ENCODE assay signal across 9 mouse cellular contexts in the genomic region with DNA sequence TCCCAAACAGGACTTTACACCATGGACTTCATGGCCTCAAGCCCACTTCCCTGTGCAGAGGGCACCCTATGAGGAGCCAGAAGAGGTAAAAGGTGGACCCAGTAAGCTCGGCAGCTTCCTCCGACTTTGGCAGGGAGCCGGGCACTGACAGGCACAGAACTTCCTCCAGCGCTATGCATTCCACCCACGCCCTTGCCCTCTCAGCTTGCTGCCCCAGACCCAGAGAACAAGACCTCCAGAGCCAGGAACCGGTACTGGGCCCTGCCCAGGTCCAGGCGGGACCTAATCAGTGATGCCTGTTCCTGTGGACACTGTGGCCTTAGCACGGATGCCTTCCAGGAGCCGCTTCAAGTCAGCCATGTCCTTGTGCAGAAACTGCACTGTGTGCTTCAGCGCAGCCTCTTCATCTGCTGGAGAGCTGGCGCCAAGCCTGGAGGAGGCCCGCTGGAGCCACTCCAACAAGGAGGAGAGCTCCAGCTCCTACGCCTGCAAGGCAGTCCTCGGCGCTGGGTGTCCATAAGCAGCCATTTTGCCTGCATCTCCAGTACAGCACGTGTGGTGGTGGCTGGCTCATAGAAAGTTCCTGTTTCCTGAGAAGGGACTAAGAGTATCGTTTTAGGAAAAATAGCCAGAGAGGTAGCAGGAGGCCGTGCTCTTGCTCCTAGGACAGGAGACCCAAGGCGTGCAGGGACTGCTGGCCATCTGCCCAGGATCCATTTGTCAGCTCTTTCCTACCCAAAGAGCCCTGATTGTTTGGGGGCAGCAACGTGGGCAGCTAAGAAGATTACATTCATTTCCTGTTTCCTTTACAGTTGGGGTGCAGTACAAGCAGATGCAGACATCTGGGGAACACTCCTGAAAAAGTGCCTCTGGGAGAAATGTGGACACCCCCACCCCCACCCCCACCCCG. TPM values are rescaled to one million over a fixed set of nuclear protein-coding genes. Genes with fewer than 3 reads are reported as not detected.
DNase-seq lines count a peak whose midpoint lies in the region; ATAC-seq and TF ChIP-seq lines count a peak whose summit lies in the region.
"Had no signal": no experiment of that assay in that cellular context is flagged by ENCODE, and none has a peak within 500 bp of the region (broad histone marks: within the 10 kb centered on the region; RNA-seq: fewer than 3 reads in every experiment).

No protein-coding gene starts in this region.

- no peak for DNase-seq in hindbrain, embryonic 11.5 days (ENCODE audit: low spot score)
- DNase-seq in cerebellum, postnatal 10 days, result peak; percentile 99
- DNase-seq in gastrocnemius, postnatal 36 days, result peak; percentile 90
- peak; percentile 88 to 94 for DNase-seq in left cerebral cortex, postnatal 10 days (ENCODE audit: extremely low spot score in 1 of 2, low spot score in 2 of 2)
- peak; percentile 43 to 81 for DNase-seq in urinary bladder, adult 18-20 months (ENCODE audit: low spot score in 2 of 2)

- no peak overlapping the region for H3K4me3 ChIP-seq in hindbrain, embryonic 13.5 days
- no peak overlapping the region for H3K4me3 ChIP-seq in hindbrain, embryonic 11.5 days (ENCODE audit: low read depth, low read length)
- 0 out of 2 replicates have a peak overlapping the region, but pooled peaks have one; percentile 13 for H3K4me3 ChIP-seq in intestine, postnatal 0 days (ENCODE audit: low read depth, low read length)
- no peak overlapping the region for H3K4me3 ChIP-seq in midbrain, embryonic 15.5 days

- peak; percentile 82 for ATAC-seq in hindbrain, embryonic 13.5 days (ENCODE audit: low FRiP score)
- ATAC-seq in hindbrain, embryonic 11.5 days (ENCODE audit: low FRiP score), result no peak
- peak; percentile 55 for ATAC-seq in intestine, postnatal 0 days
- peak; percentile 71 for ATAC-seq in midbrain, embryonic 15.5 days (replicated peaks)

- peak overlapping the region; percentile 24; the same call in 1 of the 2 replicates for H3K9ac ChIP-seq in hindbrain, embryonic 13.5 days
- no peak overlapping the region for H3K9ac ChIP-seq in hindbrain, embryonic 11.5 days (ENCODE audit: low read depth, low read length)
- no peak overlapping the region for H3K9ac ChIP-seq in intestine, postnatal 0 days (ENCODE audit: low read depth, low read length)
- H3K9ac ChIP-seq in midbrain, embryonic 15.5 days, result no peak overlapping the region

- WGBS in hindbrain, embryonic 13.5 days, result 68% methylated on average over 21 of the region's 21 CpGs
- WGBS in hindbrain, embryonic 11.5 days, result 78% methylated on average over 21 of the region's 21 CpGs
- 49% methylated on average over 21 of the region's 21 CpGs for WGBS in intestine, postnatal 0 days
- WGBS in midbrain, embryonic 15.5 days, result 59% methylated on average over 21 of the region's 21 CpGs

- H3K4me1 ChIP-seq in hindbrain, embryonic 13.5 days (replicated peaks), result peaks cover 19% of the 10 kb centered on the region
- H3K4me1 ChIP-seq in hindbrain, embryonic 11.5 days (replicated peaks; ENCODE audit: control insufficient read depth, insufficient read depth, low read length), result no peaks in the 10 kb centered on the region
- H3K4me1 ChIP-seq in intestine, postnatal 0 days (replicated peaks; ENCODE audit: control insufficient read depth, insufficient read depth, low read length), result 0 out of 2 replicates have a peak, but pooled peaks cover 3% of the 10 kb centered on the region
- 0 out of 2 replicates have a peak, but pooled peaks cover 5% of the 10 kb centered on the region for H3K4me1 ChIP-seq in midbrain, embryonic 15.5 days

- no peaks in the 10 kb centered on the region for H3K9me3 ChIP-seq in hindbrain, embryonic 13.5 days
- H3K9me3 ChIP-seq in hindbrain, embryonic 11.5 days (ENCODE audit: control insufficient read depth, low read length), result no peaks in the 10 kb centered on the region
- H3K9me3 ChIP-seq in intestine, postnatal 0 days (ENCODE audit: control insufficient read depth), result no peaks in the 10 kb centered on the region
- no peaks in the 10 kb centered on the region for H3K9me3 ChIP-seq in midbrain, embryonic 15.5 days

- no peaks in the 10 kb centered on the region for H3K36me3 ChIP-seq in hindbrain, embryonic 13.5 days
- no peaks in the 10 kb centered on the region for H3K36me3 ChIP-seq in hindbrain, embryonic 11.5 days (ENCODE audit: control insufficient read depth, insufficient read depth, low read length)
- H3K36me3 ChIP-seq in intestine, postnatal 0 days (ENCODE audit: control insufficient read depth, insufficient read depth), result no peaks in the 10 kb centered on the region
- H3K36me3 ChIP-seq in midbrain, embryonic 15.5 days (replicated peaks), result no peaks in the 10 kb centered on the region

- no peaks in the 10 kb centered on the region for H3K27me3 ChIP-seq in hindbrain, embryonic 13.5 days
- H3K27me3 ChIP-seq in hindbrain, embryonic 11.5 days (ENCODE audit: control insufficient read depth, insufficient read depth, low read length), result no peaks in the 10 kb centered on the region
- H3K27me3 ChIP-seq in intestine, postnatal 0 days (replicated peaks; ENCODE audit: control insufficient read depth, insufficient read depth, low read length), result no peaks in the 10 kb centered on the region
- 0 out of 2 replicates have a peak, but pooled peaks cover 2% of the 10 kb centered on the region for H3K27me3 ChIP-seq in midbrain, embryonic 15.5 days (replicated peaks)
- H3K27me3 ChIP-seq: CH12.LX had no signal

- H3K4me2 ChIP-seq in hindbrain, embryonic 13.5 days, result peak overlapping the region; percentile 37
- H3K4me2 ChIP-seq in hindbrain, embryonic 11.5 days (replicated peaks; ENCODE audit: low read depth, low read length), result no peak overlapping the region
- peak overlapping the region; percentile 52 for H3K4me2 ChIP-seq in intestine, postnatal 0 days (replicated peaks; ENCODE audit: low read depth)
- H3K4me2 ChIP-seq in midbrain, embryonic 15.5 days, result peak overlapping the region; percentile 14; the same call in 1 of the 2 replicates

- no peak for TF ChIP-seq CTCF in intestine, postnatal 0 days (IDR thresholded peaks at IDR 0.05; ENCODE audit: low read depth)

- intact Hi-C loops in gastrocnemius, postnatal 36 days (cut with DNase I), result no loop called here
- intact Hi-C loops in left cerebral cortex, postnatal 10 days (cut with DNase I), result no loop called here

- peak overlapping the region; percentile 87 for H3K27ac ChIP-seq in hindbrain, embryonic 13.5 days
- no peak overlapping the region for H3K27ac ChIP-seq in hindbrain, embryonic 11.5 days (ENCODE audit: low read depth, low read length)
- peak overlapping the region; percentile 69 for H3K27ac ChIP-seq in intestine, postnatal 0 days (ENCODE audit: low read depth, low read length)
- H3K27ac ChIP-seq in midbrain, embryonic 15.5 days, result peak overlapping the region; percentile 78

RNA-seq across cellular contexts. Expression of gene A830005F24Rik, which starts 39.1 kb away (rescaled TPM):
- polyA plus RNA-seq in hindbrain, embryonic 13.5 days (2015; fragmentation: Nextera tagmentation; extraction: Ambion mirVana), result 3.6 and 4.4 TPM in 2 replicates
- polyA plus RNA-seq in hindbrain, embryonic 11.5 days (2014; fragmentation: Nextera tagmentation; extraction: Ambion mirVana), result 3.0 and 4.6 TPM in 2 replicates
- under 1 TPM in 1 of 2 experiments, not detected in 1; 0.36 TPM for total RNA-seq in gastrocnemius, postnatal 36 days (2021)
- not detected in 2 replicates for polyA plus RNA-seq in intestine, postnatal 0 days (2015; fragmentation: Nextera tagmentation; extraction: Ambion mirVana)
- 1 to 10 TPM in 1 of 2 experiments, under 1 TPM in 1; 0.79 to 1.8 TPM for total RNA-seq in left cerebral cortex, postnatal 10 days (2021)
- polyA plus RNA-seq in midbrain, embryonic 15.5 days (2015; fragmentation: Nextera tagmentation; extraction: Ambion mirVana), result 3.6 TPM in 2 replicates

RNA-seq across cellular contexts. Expression of gene Zfp169, which starts 39.2 kb away (rescaled TPM):
- 7.6 and 8.2 TPM in 2 replicates for polyA plus RNA-seq in hindbrain, embryonic 13.5 days (2015; fragmentation: Nextera tagmentation; extraction: Ambion mirVana)
- 7.9 and 8.9 TPM in 2 replicates for polyA plus RNA-seq in hindbrain, embryonic 11.5 days (2014; fragmentation: Nextera tagmentation; extraction: Ambion mirVana)
- total RNA-seq in gastrocnemius, postnatal 36 days (2021), result 1 to 10 TPM; 2.2 to 3.6 TPM
- polyA plus RNA-seq in intestine, postnatal 0 days (2015; fragmentation: Nextera tagmentation; extraction: Ambion mirVana), result 1.6 and 2.0 TPM in 2 replicates
- 10 to 100 TPM; 18.1 to 19.6 TPM for total RNA-seq in left cerebral cortex, postnatal 10 days (2021)
- polyA plus RNA-seq in midbrain, embryonic 15.5 days (2015; fragmentation: Nextera tagmentation; extraction: Ambion mirVana), result 6.5 and 8.7 TPM in 2 replicates
